Mouse (Mus musculus) small intestine, adult 10 weeks (tissue): ENCODE data around the gene Znrd1as. TPM values are rescaled to one million over a fixed set of nuclear protein-coding genes. Genes with fewer than 3 reads are reported as not detected.

Experiments
- polyA plus RNA-seq: library from polyadenylated mRNA; stranded (reverse); fragments of 350-450 nt; fragmentation: Illumina TruSeq; extraction: RNeasy Lipid Tissue Mini Kit (QIAGEN cat#74804); gene quantifications from one replicate; pipeline ENCODE4 v1.2.3, GENCODE M21; 2014; ENCODE audit warnings: low replicate concordance

Znrd1as gene
- 17.6 TPM for polyA plus RNA-seq

DNA sequence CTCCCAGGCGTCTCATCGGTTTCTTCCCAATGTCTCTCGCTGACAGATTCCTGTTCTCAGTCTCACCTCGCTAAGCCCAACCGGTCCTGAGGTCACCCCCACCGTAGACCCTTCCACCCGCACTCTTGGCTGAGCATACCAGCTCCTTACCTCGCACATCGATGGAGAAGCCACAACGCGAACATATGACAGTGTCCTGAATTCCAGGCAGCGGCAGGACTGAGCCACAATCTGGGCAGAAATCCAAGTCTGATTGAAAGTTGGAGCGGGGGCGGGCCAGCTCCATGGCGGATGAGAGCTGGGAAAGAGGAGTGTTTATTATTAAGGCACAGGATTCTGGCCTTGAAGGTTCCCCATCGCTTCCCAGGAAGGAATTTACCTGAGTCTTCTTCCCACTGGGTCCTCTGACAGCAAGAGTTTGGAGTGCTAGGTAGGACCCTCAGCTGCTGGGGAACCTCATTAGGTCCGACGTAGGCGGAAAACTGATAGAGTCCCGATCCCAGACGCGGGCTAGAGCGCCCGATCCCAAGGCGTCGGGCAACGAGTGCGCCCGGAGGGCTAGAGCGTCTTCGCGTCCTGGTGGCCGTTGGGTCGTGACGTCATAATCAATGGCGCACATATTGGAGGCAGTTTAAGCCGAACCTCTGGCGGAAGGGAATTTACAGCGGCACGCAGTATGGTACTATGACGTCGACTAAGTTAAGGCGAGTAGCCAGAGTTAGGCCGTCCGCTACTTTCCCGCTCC lies at the start of gene Znrd1as, which contains the start of gene Znrd1:
Gene Znrd1as (plus strand): TSS at position 594 of the 745 bp plus-strand sequence.
Gene Znrd1 (minus strand): TSS at position 561 of the 745 bp plus-strand sequence.

DNA sequence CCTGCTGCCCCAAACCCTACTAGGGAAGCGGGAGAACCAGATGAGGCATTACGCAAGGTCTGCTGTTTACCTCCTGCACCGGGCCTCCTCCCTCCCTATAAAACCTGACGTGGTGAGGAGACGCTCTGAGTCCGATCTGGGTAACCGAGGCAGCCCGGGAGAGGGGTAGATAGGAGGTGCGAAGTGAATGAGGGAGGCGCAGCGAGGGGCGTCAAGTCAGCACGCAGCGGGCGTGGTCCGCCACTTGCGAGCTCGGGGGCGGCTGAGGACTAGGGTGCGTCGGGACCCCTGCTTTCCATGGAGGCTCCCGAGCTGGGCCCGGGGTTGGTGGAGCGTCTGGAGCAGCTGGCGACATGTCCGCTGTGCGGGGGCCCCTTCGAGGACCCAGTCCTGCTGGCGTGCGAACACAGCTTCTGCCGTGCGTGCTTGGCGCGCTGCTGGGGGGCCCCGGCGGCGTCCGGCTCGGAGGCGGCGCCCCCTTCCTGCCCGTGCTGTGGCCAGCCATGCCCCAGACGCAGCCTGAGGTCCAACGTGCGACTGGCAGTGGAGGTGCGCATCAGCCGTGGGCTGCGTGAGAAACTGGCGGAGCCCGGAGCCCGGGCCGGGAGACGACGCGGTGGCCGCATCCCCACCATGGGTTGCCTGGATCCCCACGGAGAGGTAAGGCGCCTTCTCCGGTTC lies 15.5 kb upstream of the Znrd1as start, which contains the start of gene Rnf39:
Gene Rnf39 (plus strand): TSS at position 128 of the 681 bp plus-strand sequence.

GRCm38 (mm10) chr17:36950981-36951947 lies 7.1 kb upstream of the Znrd1as start, which contains the start of gene Ppp1r11:
Ppp1r11 (minus strand) TSS chr17:36951741.

DNA sequence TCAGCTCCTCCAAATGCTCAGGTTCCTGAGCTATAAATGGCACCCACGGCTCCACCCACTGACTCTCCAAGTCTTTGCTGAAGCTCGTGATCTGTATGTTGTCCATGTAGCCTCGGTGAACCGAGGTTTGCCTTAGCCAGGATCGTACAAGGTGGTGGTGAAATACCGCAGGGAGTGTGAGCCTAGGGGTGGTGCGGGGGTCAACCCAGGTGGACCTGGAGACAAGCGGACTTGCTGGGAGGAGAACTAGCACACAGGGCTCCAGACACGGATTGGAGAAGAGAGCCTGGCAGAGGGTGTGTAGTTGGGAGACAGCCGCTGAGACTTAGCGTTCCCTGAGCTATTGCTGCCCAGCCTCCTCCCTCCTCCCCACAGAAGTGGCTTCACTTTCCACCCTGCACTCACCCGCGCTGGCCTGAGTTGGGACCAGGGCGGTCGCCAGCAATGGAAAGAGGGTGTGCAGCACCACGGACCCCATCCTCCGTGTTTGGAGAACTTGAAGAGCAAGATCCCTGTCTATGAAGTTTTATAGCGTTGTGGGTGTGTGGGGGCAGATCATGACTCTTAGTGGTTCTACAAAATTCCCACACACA lies 22.9 kb downstream of the Znrd1as start, which contains the start of gene 2410137M14Rik:
Gene 2410137M14Rik (minus strand): TSS at position 17 of the 593 bp plus-strand sequence.

DNA sequence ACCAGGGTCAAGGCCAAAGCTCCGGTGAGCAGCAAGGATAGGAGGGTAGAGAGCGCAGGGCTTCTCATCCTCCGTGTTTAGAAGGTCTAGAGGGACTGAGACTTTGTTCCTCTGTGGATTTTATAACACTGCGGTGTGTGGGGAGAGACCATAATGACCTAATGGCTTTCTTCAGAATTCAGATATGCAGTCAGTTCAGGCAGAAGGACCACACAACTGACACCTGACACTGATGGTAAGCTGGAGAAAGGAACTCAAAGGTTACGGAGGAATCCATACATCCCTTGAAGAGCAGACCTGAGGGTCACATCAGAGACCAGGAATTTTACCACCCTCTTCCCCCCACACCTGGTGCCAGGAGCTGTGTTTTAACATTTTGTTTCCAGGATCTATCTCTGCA lies 31.0 kb downstream of the Znrd1as start, which contains the start of gene H2-M5:
Gene H2-M5 (minus strand): TSS at position 101 of the 400 bp plus-strand sequence.

DNA sequence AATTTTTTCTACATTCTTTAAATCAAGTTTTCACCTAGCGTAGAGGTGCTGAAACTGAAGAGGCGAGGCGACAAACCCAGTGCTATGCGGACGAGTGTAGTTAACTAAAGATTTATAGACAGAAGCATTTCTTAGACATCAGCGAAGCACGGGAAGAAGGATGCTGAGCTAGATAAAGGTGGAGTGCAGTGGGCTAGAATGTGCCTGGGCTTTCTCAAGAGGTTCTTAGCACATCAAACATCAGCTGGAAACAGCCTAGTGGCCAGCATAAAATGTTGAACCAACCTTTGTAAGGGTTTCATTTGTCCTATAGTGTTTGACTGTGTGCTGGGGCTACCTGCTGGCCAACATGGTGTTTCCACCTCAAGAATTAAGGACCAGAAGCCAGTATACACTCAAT lies 42.5 kb downstream of the Znrd1as start, which contains the start of gene Zfp57:
Gene Zfp57 (plus strand): TSS at position 301 of the 400 bp plus-strand sequence.

Other genes with a start within 250 kb of the Znrd1as start
- not detected for gene H2-M10.5, start 185.7 kb upstream of the Znrd1as start, polyA plus RNA-seq
- not detected for gene H2-M10.6, start 146.4 kb upstream of the Znrd1as start, polyA plus RNA-seq
- 29.4 TPM for gene Trim26, start 121.5 kb upstream of the Znrd1as start, polyA plus RNA-seq
- gene Trim15, start 91.4 kb upstream of the Znrd1as start, polyA plus RNA-seq = 9.4 TPM
- not detected for gene Trim10, start 89.0 kb upstream of the Znrd1as start, polyA plus RNA-seq
- gene Trim40, start 68.5 kb upstream of the Znrd1as start, polyA plus RNA-seq = 86.2 TPM
- gene Trim31, start 60.5 kb upstream of the Znrd1as start, polyA plus RNA-seq = 166 TPM
- 1.1 TPM for gene Rnf39, start 15.7 kb upstream of the Znrd1as start, polyA plus RNA-seq
- gene Ppp1r11, start 6.9 kb upstream of the Znrd1as start, polyA plus RNA-seq = 5.3 TPM
- gene Znrd1, start within 50 bp of the Znrd1as start, polyA plus RNA-seq = 18.8 TPM
- not detected for gene 2410137M14Rik, start 22.6 kb downstream of the Znrd1as start, polyA plus RNA-seq
- gene H2-M5, start 30.9 kb downstream of the Znrd1as start, polyA plus RNA-seq = not detected
- 3.6 TPM for gene Zfp57, start 42.6 kb downstream of the Znrd1as start, polyA plus RNA-seq
- not detected for gene Mog, start 64.8 kb downstream of the Znrd1as start, polyA plus RNA-seq
- gene Gabbr1, start 87.4 kb downstream of the Znrd1as start, polyA plus RNA-seq = 14.3 TPM
- gene Olfr90, start 129.9 kb downstream of the Znrd1as start, polyA plus RNA-seq = not detected
- gene Olfr91, start 139.7 kb downstream of the Znrd1as start, polyA plus RNA-seq = not detected
- gene Olfr92, start 161.5 kb downstream of the Znrd1as start, polyA plus RNA-seq = not detected
- gene Olfr93, start 202.9 kb downstream of the Znrd1as start, polyA plus RNA-seq = not detected
- gene Ubd, start 235.3 kb downstream of the Znrd1as start, polyA plus RNA-seq = 7.5 TPM
- not detected for gene Olfr94, start 242.4 kb downstream of the Znrd1as start, polyA plus RNA-seq